In genomic region chr1:186317285-186317684, GRCm38 (mm10) we compare ENCODE assay signal across 18 mouse cellular contexts.
DNase-seq lines count a peak whose midpoint lies in the region; ATAC-seq and TF ChIP-seq lines count a peak whose summit lies in the region.
"Had no signal": no experiment of that assay in that cellular context is flagged by ENCODE, and none has a peak within 500 bp of the region (broad histone marks: within the 10 kb centered on the region; RNA-seq: fewer than 3 reads in every experiment).

No protein-coding gene starts in this region.

- no peaks in the 10 kb centered on the region for H3K36me3 ChIP-seq in kidney, adult 2 months (ENCODE audit: control insufficient read depth, insufficient read depth, low read length)
- no peaks in the 10 kb centered on the region for H3K36me3 ChIP-seq in liver, embryonic 15.5 days (replicated peaks)
- H3K36me3 ChIP-seq in liver, embryonic 12.5 days = no peaks in the 10 kb centered on the region
- no peaks in the 10 kb centered on the region for H3K36me3 ChIP-seq in liver, postnatal 0 days (replicated peaks; ENCODE audit: insufficient read depth, low read length)
- H3K36me3 ChIP-seq: embryonic facial prominence, embryonic 10.5 days; embryonic facial prominence, embryonic 12.5 days; forebrain, embryonic 15.5 days had no signal

- H3K9ac ChIP-seq in liver, embryonic 15.5 days = no peak overlapping the region
- H3K9ac ChIP-seq in liver, embryonic 12.5 days = no peak overlapping the region
- no peak overlapping the region for H3K9ac ChIP-seq in liver, postnatal 0 days (replicated peaks)
- H3K9ac ChIP-seq: embryonic facial prominence, embryonic 12.5 days; forebrain, embryonic 13.5 days; forebrain, embryonic 15.5 days had no signal

- peak; percentile 22 for DNase-seq in kidney, adult 2 months
- no peak for DNase-seq in kidney, adult 11 months
- DNase-seq in liver, postnatal 0 days = no peak
- DNase-seq: adrenal gland, adult 8-10 months; adrenal gland, postnatal 14 days; adrenal gland, postnatal 36 days; cerebellum, adult 11-12 months; cerebellum, adult 2 months; cerebellum, adult 9-10 months; cerebellum, postnatal 10 days; cerebellum, postnatal 25 days had no signal

- H3K27ac ChIP-seq in kidney, adult 2 months (ENCODE audit: insufficient read depth, low read depth, low read length) = no peak overlapping the region
- no peak overlapping the region for H3K27ac ChIP-seq in liver, embryonic 15.5 days (replicated peaks)
- no peak overlapping the region for H3K27ac ChIP-seq in liver, embryonic 12.5 days
- H3K27ac ChIP-seq in liver, postnatal 0 days (ENCODE audit: low read depth) = no peak overlapping the region; the same call in 1 of the 2 replicates
- H3K27ac ChIP-seq: embryonic facial prominence, embryonic 10.5 days; embryonic facial prominence, embryonic 12.5 days; forebrain, embryonic 13.5 days; forebrain, embryonic 15.5 days had no signal

- peak; percentile 31; the same call in 1 of the 2 replicates for ATAC-seq in liver, embryonic 15.5 days (ENCODE audit: insufficient read depth)
- no peak for ATAC-seq in liver, embryonic 12.5 days
- peak; percentile 87 for ATAC-seq in liver, postnatal 0 days
- ATAC-seq in activated CD4-positive, CD25-positive, alpha-beta regulatory T cell, adult 4 months = no peak
- ATAC-seq: forebrain, embryonic 13.5 days; forebrain, embryonic 15.5 days had no signal

- no peaks in the 10 kb centered on the region for H3K4me1 ChIP-seq in kidney, adult 2 months (ENCODE audit: control insufficient read depth, insufficient read depth, low read length)
- H3K4me1 ChIP-seq in liver, embryonic 15.5 days (replicated peaks) = no peaks in the 10 kb centered on the region
- no peaks in the 10 kb centered on the region for H3K4me1 ChIP-seq in liver, embryonic 12.5 days
- H3K4me1 ChIP-seq in liver, postnatal 0 days (ENCODE audit: insufficient read depth) = peaks cover 2% of the 10 kb centered on the region; the same call in 1 of the 2 replicates
- H3K4me1 ChIP-seq: forebrain, embryonic 13.5 days; forebrain, embryonic 15.5 days had no signal

- no peaks in the 10 kb centered on the region for H3K27me3 ChIP-seq in kidney, adult 2 months (replicated peaks; ENCODE audit: control insufficient read depth, insufficient read depth, low read length)
- no peaks in the 10 kb centered on the region for H3K27me3 ChIP-seq in liver, embryonic 15.5 days
- no peaks in the 10 kb centered on the region for H3K27me3 ChIP-seq in liver, embryonic 12.5 days (replicated peaks)
- no peaks in the 10 kb centered on the region for H3K27me3 ChIP-seq in liver, postnatal 0 days (ENCODE audit: insufficient read depth, low read length)
- H3K27me3 ChIP-seq: embryonic facial prominence, embryonic 12.5 days; forebrain, embryonic 13.5 days; forebrain, embryonic 15.5 days had no signal

- no peak overlapping the region for H3K4me3 ChIP-seq in kidney, adult 2 months (ENCODE audit: insufficient read depth, low read depth, low read length)
- no peak overlapping the region for H3K4me3 ChIP-seq in liver, embryonic 15.5 days (replicated peaks)
- no peak overlapping the region for H3K4me3 ChIP-seq in liver, embryonic 12.5 days
- H3K4me3 ChIP-seq in liver, postnatal 0 days (ENCODE audit: low read depth, low read length) = no peak overlapping the region
- H3K4me3 ChIP-seq: embryonic facial prominence, embryonic 10.5 days; embryonic facial prominence, embryonic 12.5 days; forebrain, embryonic 13.5 days; forebrain, embryonic 15.5 days had no signal

- WGBS in kidney, adult 2 months = 75% methylated on average over 2 of the region's 2 CpGs
- 59% methylated on average over 2 of the region's 2 CpGs for WGBS in liver, embryonic 15.5 days (ENCODE audit: insufficient replicate concordance)
- 75% methylated on average over 2 of the region's 2 CpGs for WGBS in liver, embryonic 12.5 days (ENCODE audit: insufficient replicate concordance)
- WGBS in liver, postnatal 0 days (ENCODE audit: insufficient replicate concordance) = 55% methylated on average over 2 of the region's 2 CpGs

- no peak for TF ChIP-seq POLR2A in kidney, adult 2 months (IDR thresholded peaks at IDR 0.05; ENCODE audit: low read depth, low read length)

- H3K4me2 ChIP-seq in liver, embryonic 15.5 days = no peak overlapping the region
- no peak overlapping the region for H3K4me2 ChIP-seq in liver, embryonic 12.5 days
- no peak overlapping the region for H3K4me2 ChIP-seq in liver, postnatal 0 days (ENCODE audit: low read depth, low read length)
- H3K4me2 ChIP-seq: embryonic facial prominence, embryonic 12.5 days; forebrain, embryonic 13.5 days; forebrain, embryonic 15.5 days had no signal

- no peak for TF ChIP-seq EP300 in liver, postnatal 0 days (IDR thresholded peaks at IDR 0.05; ENCODE audit: low read depth)

- no peak for TF ChIP-seq CTCF in kidney, adult 2 months (conservative IDR thresholded peaks at IDR 0.05; ENCODE audit: insufficient read depth, insufficient read length, low read depth, low read length)
- no peak for TF ChIP-seq CTCF in liver, postnatal 0 days (IDR thresholded peaks at IDR 0.05; ENCODE audit: low read depth)

- no peaks in the 10 kb centered on the region for H3K9me3 ChIP-seq in liver, embryonic 15.5 days (replicated peaks)
- no peaks in the 10 kb centered on the region for H3K9me3 ChIP-seq in liver, embryonic 12.5 days (replicated peaks)
- no peaks in the 10 kb centered on the region for H3K9me3 ChIP-seq in liver, postnatal 0 days (ENCODE audit: low read length)
- H3K9me3 ChIP-seq: embryonic facial prominence, embryonic 10.5 days; embryonic facial prominence, embryonic 12.5 days; forebrain, embryonic 13.5 days; forebrain, embryonic 15.5 days had no signal

Comparison
In these comparisons a context has a peak if more than half of its experiments do, and no peak if none do; other contexts are left out.
1. ATAC-seq: peak in liver, embryonic 15.5 days (single experiment) and liver, postnatal 0 days (single experiment); none in liver, embryonic 12.5 days (single experiment) and activated CD4-positive, CD25-positive, alpha-beta regulatory T cell, adult 4 months (single experiment).